Mouse (Mus musculus) subcutaneous adipose tissue, adult 2 months (tissue): ENCODE measurements around the gene Ccdc141. TPM values are rescaled to one million over a fixed set of nuclear protein-coding genes. Genes with fewer than 3 reads are reported as not detected.

Experiments
- polyA plus RNA-seq: library from polyadenylated mRNA; depleted of rRNA; stranded (reverse); fragments of >200 nt; gene quantifications from 2 replicates; pipeline ENCODE4 v1.2.3, GENCODE M21; 2012; ENCODE audit warnings: low replicate concordance; rRNA removed

Gene Ccdc141
- 1.9 and 13.3 TPM in 2 replicates for polyA plus RNA-seq

DNA sequence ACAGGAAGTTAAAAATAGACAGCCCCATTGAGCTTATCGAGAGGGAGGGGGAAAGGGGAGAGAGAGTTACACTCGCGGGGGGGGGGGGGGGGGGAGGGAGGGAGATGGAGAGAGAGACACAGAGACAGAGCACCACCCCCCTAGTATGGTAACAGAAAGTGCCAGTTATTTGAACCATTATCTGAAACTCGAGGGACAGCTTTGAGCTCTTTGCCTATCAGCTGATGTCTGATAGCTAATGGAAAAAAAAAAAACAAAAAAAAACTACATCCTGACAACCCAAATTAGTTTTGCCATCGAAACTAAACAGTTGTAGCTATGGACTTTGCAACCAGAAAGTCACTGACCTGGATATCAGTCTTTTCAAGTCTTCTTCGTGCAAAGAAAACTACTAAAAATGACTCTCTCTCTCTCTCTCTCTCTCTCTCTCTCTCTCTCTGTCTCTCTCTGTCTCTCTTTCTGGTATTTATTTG is at the start of gene Ccdc141:
Gene Ccdc141 (minus strand): TSS at position 4 of the 473 bp plus-strand sequence.

DNA sequence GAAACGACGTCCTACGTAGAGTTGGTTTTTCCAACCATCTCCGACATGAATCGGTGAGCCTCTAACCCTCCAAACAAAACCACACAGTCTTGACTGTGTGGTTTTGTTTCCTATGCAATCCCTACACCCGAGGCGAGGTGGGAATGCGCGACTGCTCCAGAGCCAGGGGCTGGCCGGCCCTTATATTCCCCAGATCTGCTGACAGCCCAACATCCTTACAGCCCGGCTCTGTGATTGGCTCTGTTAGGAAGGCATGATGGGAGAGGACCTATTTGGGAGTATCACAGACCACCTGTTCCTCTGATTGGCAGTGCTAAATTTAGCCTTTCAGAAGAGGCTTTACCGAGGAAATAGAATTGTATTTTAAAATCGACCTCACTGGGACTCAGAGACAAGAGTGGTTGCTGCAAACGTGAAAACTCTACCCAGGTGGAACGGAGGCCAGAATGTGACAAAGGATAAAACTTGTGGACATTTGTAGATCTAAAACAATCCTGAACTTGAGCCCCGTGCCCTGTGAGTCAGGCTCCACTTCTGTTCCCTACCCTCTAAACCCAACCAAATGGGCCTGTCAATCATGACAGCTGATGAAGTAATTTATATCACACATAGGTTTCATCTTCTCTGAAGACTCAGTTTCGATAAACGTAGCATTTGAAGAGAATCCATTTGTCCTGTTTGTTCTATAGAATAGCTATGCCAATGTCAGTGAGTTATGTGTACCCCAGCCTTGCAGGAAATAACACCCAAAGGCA is 187.9 kb downstream of the Ccdc141 start, which contains the start of gene Ttn:
Gene Ttn (minus strand): TSS at position 157 of the 755 bp plus-strand sequence.

Other genes with a start within 250 kb of the Ccdc141 start
- 0.03 TPM in 1 of 2 replicates, not detected in the other for gene Ttn, start 188.1 kb downstream of the Ccdc141 start, polyA plus RNA-seq
- gene Sestd1, start 110.0 kb upstream of the Ccdc141 start, polyA plus RNA-seq, result 10.8 and 18.9 TPM in 2 replicates